Mouse (Mus musculus) hindbrain, embryonic 13.5 days (tissue): ENCODE measurements at regions not wholly inside any gene's neighbourhood (a gene's known extent, or its start where the extent isn't known, plus 50 kb on each side); places are given as distances from the start of the nearest gene placed in this dataset.

Experiments
- ATAC-seq: fragments of 200-750 bp; cut with Nextera tagmentation; 2 replicates; pipeline ENCODE4 v1.8.0; 2017; ENCODE audit warnings: moderate TSS enrichment; ENCODE audit not compliant: low FRiP score
- H3K27ac ChIP-seq: fragments of 300-500 bp; sonication (generic); 2 replicates; pipeline ENCODE4 v1.5.1; 2015; ENCODE audit warnings: inconsistent platforms, mild to moderate bottlenecking, moderate library complexity
- H3K27me3 ChIP-seq: fragments of 300-500 bp; sonication (generic); 2 replicates; pipeline ENCODE4 v1.6.1; 2015; ENCODE audit warnings: mild to moderate bottlenecking, inconsistent platforms
- H3K36me3 ChIP-seq: fragments of 300-500 bp; sonication (generic); 2 replicates; pipeline ENCODE4 v1.6.1; 2015; ENCODE audit warnings: mild to moderate bottlenecking, inconsistent platforms
- H3K4me1 ChIP-seq: fragments of 300-500 bp; sonication (generic); replicated peaks from 2 replicates; pipeline ENCODE4 v1.6.1; 2015; ENCODE audit warnings: inconsistent platforms
- H3K4me2 ChIP-seq: fragments of 300-500 bp; sonication (generic); 2 replicates; pipeline ENCODE4 v1.6.1; 2015; ENCODE audit warnings: inconsistent platforms, mild to moderate bottlenecking, moderate library complexity
- H3K4me3 ChIP-seq: fragments of 300-500 bp; sonication (generic); 2 replicates; pipeline ENCODE4 v1.5.1; 2015; ENCODE audit warnings: mild to moderate bottlenecking, inconsistent platforms
- H3K9ac ChIP-seq: fragments of 300-500 bp; sonication (generic); 2 replicates; pipeline ENCODE4 v1.6.1; 2015; ENCODE audit warnings: mild to moderate bottlenecking, inconsistent platforms
- H3K9me3 ChIP-seq: fragments of 300-500 bp; sonication (generic); 2 replicates; pipeline ENCODE4 v1.6.1; 2016; ENCODE audit warnings: inconsistent platforms
- WGBS: fragments of 180-500 bp; shearing (Covaris S2); methylation state at CpG from one replicate; pipeline ENCODE4 v1.1.7; 2015; 5-methylcytosine and 5-hydroxymethylcytosine counted together

DNA sequence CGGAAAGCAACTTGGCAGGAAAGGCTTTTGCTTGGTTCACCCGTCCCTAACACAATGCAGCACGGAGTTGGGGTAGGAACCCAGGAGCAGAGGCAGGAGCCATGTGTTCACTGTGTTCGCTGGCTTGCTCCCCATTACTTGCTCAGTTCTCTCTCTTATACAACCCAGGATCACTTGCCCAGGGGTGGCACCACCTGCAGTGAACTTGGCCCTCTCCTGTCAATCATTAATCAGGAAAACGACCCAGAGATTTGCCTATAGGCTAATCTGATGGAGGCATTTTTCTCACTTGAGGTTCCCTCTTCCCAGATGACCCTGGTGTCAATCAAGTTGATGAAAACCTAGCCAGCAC lies 202.5 kb downstream of the Pten start:
- Histone ChIP-seq H3K4me3 (no peak overlapping the region), H3K27ac (no peak overlapping the region), H3K4me1 (peaks cover 24% of the 10 kb centered on the region), H3K4me2 (no peak overlapping the region), H3K9me3 (no peaks in the 10 kb centered on the region), H3K9ac (no peak overlapping the region), H3K27me3 (peaks cover 8% of the 10 kb centered on the region; the same call in 1 of the 2 replicates), H3K36me3 (no peaks in the 10 kb centered on the region)
- no peak for ATAC-seq
- 65% methylated on average over 5 of the region's 5 CpGs for WGBS

DNA sequence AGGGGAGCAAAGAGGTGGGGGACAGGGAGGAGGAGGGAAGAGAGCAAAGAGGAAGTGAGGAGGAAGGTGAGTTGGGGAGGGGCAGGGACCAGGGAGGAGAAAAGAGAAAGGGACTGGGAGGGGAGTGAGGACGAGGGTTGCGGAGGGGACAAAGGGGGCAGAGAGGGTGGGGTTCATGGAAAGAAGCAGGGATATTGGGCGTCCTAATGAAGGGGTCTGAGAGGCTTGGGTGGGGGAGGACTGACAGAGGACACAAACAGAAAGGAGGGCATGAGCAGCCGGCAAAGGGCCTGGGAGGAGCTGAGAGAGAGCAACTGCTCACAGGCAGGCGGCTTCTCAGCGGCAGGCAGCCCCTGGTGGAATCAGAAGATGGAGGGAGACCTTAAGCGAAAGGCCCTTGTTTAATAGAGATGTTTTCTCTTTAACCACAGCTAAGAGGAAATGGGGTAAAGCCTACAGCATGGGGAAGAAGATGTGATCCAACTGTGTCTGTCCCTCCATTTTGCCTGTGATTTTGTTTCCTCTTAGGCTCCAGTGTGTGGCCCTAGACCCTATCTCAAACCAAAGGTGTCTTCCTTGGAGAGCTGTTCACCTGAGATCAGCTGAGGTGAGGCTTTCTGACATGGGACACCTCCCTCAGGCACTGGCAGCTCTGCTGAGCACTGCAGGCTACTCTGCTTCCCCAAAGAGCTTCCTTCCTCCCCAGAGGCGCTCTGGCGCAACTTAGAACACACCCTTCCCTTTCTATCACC lies 203.1 kb downstream of the Pten start:
- H3K36me3 ChIP-seq = no peaks in the 10 kb centered on the region
- no peak overlapping the region for H3K27ac ChIP-seq
- H3K4me3 ChIP-seq = no peak overlapping the region
- H3K4me2 ChIP-seq = no peak overlapping the region
- H3K9ac ChIP-seq = no peak overlapping the region
- H3K4me1 ChIP-seq = peaks cover 24% of the 10 kb centered on the region
- no peaks in the 10 kb centered on the region for H3K9me3 ChIP-seq
- no peak for ATAC-seq
- WGBS = 60% methylated on average over 9 of the region's 9 CpGs
- peaks cover 8% of the 10 kb centered on the region; the same call in 1 of the 2 replicates for H3K27me3 ChIP-seq

DNA sequence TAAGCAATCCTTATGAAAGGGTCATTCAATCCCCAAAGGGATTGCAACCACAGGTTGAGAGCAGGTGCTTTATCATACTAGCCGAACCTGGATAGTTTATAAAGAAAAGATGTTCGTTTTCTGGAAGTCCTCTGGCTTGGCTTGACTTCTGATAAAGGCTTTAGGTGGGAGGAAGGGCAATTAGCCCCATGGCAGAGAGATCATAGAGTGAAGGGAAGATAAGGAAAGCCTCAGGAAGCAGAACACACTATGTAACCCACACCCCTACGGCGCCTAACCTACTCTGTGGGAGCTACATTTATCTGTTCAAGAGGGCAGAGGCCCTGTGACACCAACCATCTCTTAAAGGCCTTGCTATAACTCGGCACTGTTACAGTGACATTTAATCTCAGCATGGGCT lies 204.2 kb downstream of the Pten start:
- H3K9ac ChIP-seq = no peak overlapping the region
- peaks cover 18% of the 10 kb centered on the region for H3K4me1 ChIP-seq
- H3K36me3 ChIP-seq = no peaks in the 10 kb centered on the region
- no peaks in the 10 kb centered on the region for H3K9me3 ChIP-seq
- H3K27ac ChIP-seq = no peak overlapping the region
- ATAC-seq = no peak
- WGBS = 80% methylated on average over 5 of the region's 5 CpGs
- H3K4me2 ChIP-seq = no peak overlapping the region
- H3K27me3 ChIP-seq = peaks cover 8% of the 10 kb centered on the region; the same call in 1 of the 2 replicates
- H3K4me3 ChIP-seq = no peak overlapping the region

DNA sequence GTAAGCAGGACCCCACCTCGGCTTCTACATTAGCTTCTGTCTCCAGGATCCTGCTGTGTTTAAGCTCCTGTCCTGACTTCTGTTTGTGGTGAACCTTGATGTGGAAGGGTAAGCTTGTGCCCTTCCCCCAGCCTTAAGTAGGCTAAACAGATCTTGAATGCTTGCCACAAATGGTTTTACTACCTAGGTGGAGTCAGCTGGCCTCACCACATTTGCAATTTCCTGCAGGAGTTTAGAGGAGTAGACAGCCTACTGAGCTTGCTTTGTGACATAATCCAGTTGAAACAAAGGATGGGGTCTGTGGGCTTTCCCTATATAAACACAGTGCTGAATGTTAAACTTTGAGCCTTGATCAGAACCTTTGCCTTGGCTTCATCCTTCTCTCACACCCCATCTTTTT lies 206.7 kb downstream of the Pten start:
- Histone ChIP-seq H3K27ac (no peak overlapping the region), H3K4me1 (peaks cover 9% of the 10 kb centered on the region; the same call in 1 of the 2 replicates), H3K36me3 (no peaks in the 10 kb centered on the region), H3K4me2 (no peak overlapping the region), H3K27me3 (no peaks in the 10 kb centered on the region), H3K4me3 (no peak overlapping the region), H3K9me3 (no peaks in the 10 kb centered on the region), H3K9ac (no peak overlapping the region)
- 24% methylated on average over 1 of the region's 1 CpGs for WGBS
- no peak for ATAC-seq

DNA sequence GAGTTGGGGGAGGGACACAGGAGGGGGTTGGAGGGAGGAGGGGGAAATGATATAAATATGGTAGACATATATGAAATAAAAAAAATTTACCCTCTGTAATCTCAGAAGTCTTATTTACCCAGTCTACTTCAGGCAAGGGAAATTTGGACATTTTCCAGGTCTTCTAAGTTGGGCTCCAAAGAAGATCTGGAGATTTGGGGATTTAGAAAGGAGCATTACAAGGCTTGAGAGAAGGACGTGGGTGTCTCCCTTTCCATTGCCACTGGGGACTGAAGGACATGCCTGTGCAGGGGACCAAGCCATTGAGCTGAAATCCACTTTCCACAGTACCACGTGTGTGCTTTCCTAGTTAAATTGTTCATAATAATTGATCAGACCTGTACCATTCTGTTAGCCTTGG lies 208.2 kb downstream of the Pten start:
- ATAC-seq = no peak

DNA sequence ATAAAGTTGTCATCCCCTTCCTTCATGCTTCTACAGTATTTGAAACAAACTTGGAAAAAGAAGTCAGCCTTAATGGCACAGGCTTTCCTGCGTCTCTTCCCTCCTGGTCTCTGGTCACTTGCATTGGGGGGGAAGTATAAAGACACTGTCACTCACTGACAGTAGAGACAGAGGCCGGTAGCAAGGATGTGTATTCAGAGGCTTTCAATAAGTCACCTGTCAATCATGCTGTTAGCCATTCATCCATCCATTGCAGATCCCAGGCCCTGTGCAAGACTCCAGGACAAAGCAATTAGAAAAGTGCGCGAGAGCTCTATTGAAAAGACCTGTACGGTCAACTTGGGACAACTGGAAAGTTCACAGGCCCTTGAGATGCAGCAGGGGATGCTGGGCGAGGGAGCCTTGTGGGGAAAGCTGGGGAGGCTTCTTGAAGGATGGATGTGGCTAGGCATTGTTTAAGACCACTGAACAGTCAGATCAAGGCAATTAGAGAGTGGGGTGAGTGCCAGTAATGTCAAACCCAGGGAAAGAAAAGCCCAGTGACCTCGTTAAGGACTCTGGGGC lies 212.0 kb downstream of the Pten start:
- no peak overlapping the region for H3K4me2 ChIP-seq
- H3K4me3 ChIP-seq = no peak overlapping the region
- H3K4me1 ChIP-seq = no peaks in the 10 kb centered on the region
- 25% methylated on average over 7 of the region's 7 CpGs for WGBS
- no peaks in the 10 kb centered on the region for H3K9me3 ChIP-seq
- H3K9ac ChIP-seq = no peak overlapping the region
- H3K27me3 ChIP-seq = no peaks in the 10 kb centered on the region
- ATAC-seq = no peak
- H3K36me3 ChIP-seq = no peaks in the 10 kb centered on the region
- H3K27ac ChIP-seq = no peak overlapping the region

More for the DNA sequence above, 208.2 kb downstream of the Pten start:
- Histone ChIP-seq H3K9ac (no peak overlapping the region), H3K36me3 (no peaks in the 10 kb centered on the region), H3K27ac (no peak overlapping the region), H3K4me3 (no peak overlapping the region), H3K9me3 (no peaks in the 10 kb centered on the region), H3K4me1 (peaks cover under 1% of the 10 kb centered on the region; the same call in 1 of the 2 replicates), H3K4me2 (no peak overlapping the region), H3K27me3 (no peaks in the 10 kb centered on the region)
- 74% methylated on average over 2 of the region's 2 CpGs for WGBS

DNA sequence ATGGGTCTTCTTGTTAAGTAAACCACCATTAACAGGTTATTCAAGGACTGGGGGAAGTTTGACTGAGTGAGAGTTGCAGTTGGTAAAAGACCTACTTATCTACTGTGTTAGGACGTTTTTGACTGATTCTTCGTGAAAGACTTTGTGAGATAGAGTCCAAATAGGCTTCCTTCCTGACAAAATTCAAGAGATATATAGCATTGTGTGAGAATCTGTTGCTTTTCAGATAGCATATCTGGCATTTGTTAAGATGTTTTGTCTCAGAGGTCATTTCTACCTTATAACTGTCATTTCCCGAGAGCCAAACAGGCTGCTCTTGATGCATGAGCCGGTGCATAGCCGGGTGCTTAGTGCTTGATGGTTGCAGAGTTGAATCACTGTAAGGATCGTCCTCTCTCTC lies 214.8 kb downstream of the Pten start:
- no peak for ATAC-seq
- H3K27ac ChIP-seq = no peak overlapping the region

DNA sequence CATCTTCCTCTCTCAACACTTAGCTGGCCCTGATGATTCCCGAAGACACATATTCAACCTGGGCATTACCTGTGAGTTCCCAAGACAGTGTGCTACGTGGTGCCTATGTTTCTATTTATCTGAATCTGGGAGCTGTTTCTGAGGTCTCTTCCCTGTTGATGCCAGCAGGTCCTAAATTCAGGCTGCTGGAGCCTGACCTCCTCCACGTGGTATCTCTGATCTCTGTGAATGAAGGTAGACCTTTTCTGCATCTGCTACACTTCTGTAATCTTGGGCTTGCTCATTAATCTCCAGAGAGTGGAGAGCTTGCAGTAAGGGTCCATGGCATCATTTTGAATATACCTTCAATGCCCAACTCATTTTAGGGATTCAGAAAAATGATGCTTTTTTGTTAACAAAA lies 215.8 kb downstream of the Pten start:
- no peaks in the 10 kb centered on the region for H3K36me3 ChIP-seq
- H3K27me3 ChIP-seq = no peaks in the 10 kb centered on the region
- no peaks in the 10 kb centered on the region for H3K4me1 ChIP-seq
- ATAC-seq = no peak
- no peak overlapping the region for H3K9ac ChIP-seq
- no peaks in the 10 kb centered on the region for H3K9me3 ChIP-seq
- H3K27ac ChIP-seq = no peak overlapping the region
- H3K4me3 ChIP-seq = no peak overlapping the region
- WGBS = 88% methylated on average over 3 of the region's 3 CpGs
- no peak overlapping the region for H3K4me2 ChIP-seq

More for the DNA sequence above, 214.8 kb downstream of the Pten start:
- 95% methylated on average over 6 of the region's 6 CpGs for WGBS
- no peak overlapping the region for H3K4me3 ChIP-seq
- H3K27me3 ChIP-seq = no peaks in the 10 kb centered on the region
- H3K9ac ChIP-seq = no peak overlapping the region
- no peaks in the 10 kb centered on the region for H3K4me1 ChIP-seq
- H3K4me2 ChIP-seq = no peak overlapping the region
- H3K9me3 ChIP-seq = no peaks in the 10 kb centered on the region
- no peaks in the 10 kb centered on the region for H3K36me3 ChIP-seq

DNA sequence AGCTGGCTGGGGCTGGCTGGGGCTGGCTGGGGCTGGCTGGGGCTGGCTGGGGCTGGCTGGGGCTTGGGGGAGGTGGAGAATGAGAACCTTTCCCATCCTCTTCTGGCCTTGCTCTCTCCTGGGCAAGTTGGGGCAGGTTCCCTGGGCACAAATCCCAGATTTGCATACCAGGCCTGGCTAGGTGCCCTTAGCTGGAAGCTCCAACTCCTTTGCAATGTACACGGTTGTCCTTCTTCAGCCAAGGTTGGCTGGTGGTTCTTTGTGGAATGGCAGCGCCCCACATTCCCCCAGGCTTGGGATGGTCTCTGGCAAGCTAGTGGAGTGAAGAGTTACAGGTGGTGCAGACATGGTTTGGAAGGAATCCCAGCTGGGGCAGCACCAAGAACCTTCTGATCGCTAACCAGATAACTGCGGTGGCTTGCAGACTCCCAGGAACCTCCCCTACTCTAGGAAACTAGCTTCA lies 217.5 kb downstream of the Pten start:
- Histone ChIP-seq H3K4me3 (no peak overlapping the region), H3K27me3 (no peaks in the 10 kb centered on the region), H3K4me2 (no peak overlapping the region), H3K27ac (no peak overlapping the region), H3K9me3 (no peaks in the 10 kb centered on the region), H3K36me3 (no peaks in the 10 kb centered on the region), H3K9ac (no peak overlapping the region), H3K4me1 (no peaks in the 10 kb centered on the region)
- 91% methylated on average over 4 of the region's 4 CpGs for WGBS
- ATAC-seq = no peak

DNA sequence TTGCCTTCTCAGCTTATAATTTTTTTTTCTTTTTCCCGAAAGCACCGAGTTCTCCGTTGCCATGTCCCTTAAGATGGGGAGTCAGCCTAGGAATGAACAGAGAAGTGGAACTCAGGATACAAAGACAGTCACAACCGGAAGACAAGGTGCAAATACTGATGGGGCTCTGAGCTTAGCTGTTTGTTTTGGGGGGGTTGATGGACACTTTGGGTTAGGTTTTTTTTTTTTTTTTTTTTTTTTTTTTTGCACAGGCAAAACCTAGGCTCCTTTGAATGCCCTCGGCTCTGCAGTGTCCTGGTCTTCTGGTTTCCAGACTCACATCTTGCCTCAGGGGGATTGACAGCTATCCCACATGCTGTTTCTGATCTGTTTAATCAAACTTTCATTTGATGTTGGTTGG lies 218.0 kb downstream of the Pten start:
- H3K9me3 ChIP-seq = no peaks in the 10 kb centered on the region
- no peaks in the 10 kb centered on the region for H3K36me3 ChIP-seq
- H3K4me2 ChIP-seq = no peak overlapping the region
- ATAC-seq = no peak
- no peaks in the 10 kb centered on the region for H3K4me1 ChIP-seq
- no peaks in the 10 kb centered on the region for H3K27me3 ChIP-seq
- no peak overlapping the region for H3K4me3 ChIP-seq
- H3K9ac ChIP-seq = no peak overlapping the region
- no peak overlapping the region for H3K27ac ChIP-seq
- 85% methylated on average over 5 of the region's 5 CpGs for WGBS

DNA sequence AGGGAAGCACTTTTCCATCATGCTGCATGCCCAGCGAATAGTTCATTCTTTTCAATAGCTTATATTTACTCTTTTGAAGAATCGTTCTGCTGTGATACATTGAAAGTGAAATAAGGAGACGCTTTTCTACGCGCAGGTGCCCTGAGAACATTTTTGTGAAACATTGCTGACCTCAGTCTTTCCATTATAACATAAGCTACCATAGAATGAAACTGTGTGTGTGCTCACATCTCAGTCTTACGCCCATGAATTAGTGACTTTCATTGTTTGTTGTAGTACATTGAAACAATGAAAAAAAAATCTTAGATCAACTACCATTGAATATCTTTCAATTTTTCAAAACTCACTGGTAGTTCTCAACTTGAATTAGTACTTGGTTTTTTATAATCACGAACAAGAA lies 219.2 kb downstream of the Pten start:
- H3K36me3 ChIP-seq = no peaks in the 10 kb centered on the region
- no peaks in the 10 kb centered on the region for H3K4me1 ChIP-seq
- no peak overlapping the region for H3K27ac ChIP-seq
- 92% methylated on average over 7 of the region's 7 CpGs for WGBS
- H3K4me3 ChIP-seq = no peak overlapping the region
- ATAC-seq = no peak
- H3K4me2 ChIP-seq = no peak overlapping the region
- H3K9me3 ChIP-seq = no peaks in the 10 kb centered on the region
- H3K27me3 ChIP-seq = no peaks in the 10 kb centered on the region
- H3K9ac ChIP-seq = no peak overlapping the region

DNA sequence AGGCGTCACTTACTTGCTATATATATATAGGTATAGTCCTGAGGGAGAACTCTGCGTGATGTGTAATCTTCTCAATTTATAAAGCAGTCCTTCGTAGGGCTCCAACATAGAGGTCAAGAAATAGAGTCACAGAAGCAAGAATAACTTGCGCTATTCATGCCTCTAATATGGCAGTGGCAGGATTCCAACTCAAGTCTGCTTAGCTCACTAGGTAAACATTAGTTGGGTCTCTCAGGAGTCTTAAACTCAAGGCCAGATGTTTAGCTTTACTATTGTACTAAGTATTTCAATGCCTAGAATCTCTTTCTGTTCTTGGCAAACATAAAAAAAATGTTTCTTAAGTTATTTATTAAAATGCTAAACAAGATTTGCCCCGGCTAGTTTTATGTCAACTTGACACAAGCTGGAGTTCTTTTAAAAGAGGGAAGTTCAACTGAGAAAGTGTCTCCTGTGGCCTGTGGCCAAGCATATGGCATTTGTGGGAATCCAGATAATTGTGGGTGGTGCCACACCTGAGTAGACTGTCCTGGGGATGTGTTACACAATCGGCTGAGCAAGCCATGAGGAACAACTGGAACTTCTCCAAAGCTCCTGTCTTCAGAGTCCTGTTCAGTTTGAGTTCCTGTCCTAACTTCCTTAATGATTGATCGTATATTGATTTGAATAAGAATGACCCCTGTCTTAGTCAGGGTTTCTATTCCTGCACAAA lies 220.9 kb downstream of the Pten start:
- Histone ChIP-seq H3K36me3 (no peaks in the 10 kb centered on the region), H3K27ac (no peak overlapping the region), H3K9ac (no peak overlapping the region), H3K4me2 (no peak overlapping the region), H3K9me3 (no peaks in the 10 kb centered on the region), H3K4me1 (no peaks in the 10 kb centered on the region), H3K27me3 (no peaks in the 10 kb centered on the region), H3K4me3 (no peak overlapping the region)
- 92% methylated on average over 7 of the region's 7 CpGs for WGBS
- ATAC-seq = no peak
